Mouse (Mus musculus) liver, embryonic 14.5 days (tissue): ENCODE results near the gene Clip1.

Experiments
- CTCF ChIP-seq: IDR thresholded peaks from 2 replicates; pipeline ENCODE4 v1.5.1; 2016; ENCODE audit warnings: antibody characterized with exemption, low read depth, control low read depth
- EP300 ChIP-seq: IDR thresholded peaks from 2 replicates; pipeline ENCODE4 v1.6.1; 2016; ENCODE audit warnings: antibody characterized with exemption, low read depth

DNA sequence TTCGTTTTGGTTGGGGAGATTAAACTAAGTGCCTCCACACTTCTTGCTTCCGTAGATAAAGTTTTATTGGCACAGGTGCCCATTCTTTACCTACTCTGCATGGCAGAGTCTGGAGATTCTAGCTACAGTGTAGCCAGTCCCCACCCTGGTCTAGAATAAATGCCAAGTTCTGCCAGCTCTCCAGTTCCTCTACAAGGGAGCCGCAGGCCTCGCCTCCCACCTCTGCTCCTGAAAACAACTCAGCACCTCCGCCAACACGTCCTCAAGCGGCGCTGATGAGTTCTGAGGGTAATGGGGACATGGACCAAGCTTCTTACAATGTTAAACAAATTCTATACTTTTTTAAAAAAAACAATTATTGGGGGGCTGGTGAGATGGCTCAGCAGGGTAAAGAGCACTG lies 124.8 kb downstream of the Clip1 start:
- TF ChIP-seq CTCF: no peak
- TF ChIP-seq EP300: no peak
